Mouse (Mus musculus) hindbrain, embryonic 15.5 days (tissue): Measurements from ENCODE around the gene Fbxo9. TPM values are rescaled to one million over a fixed set of nuclear protein-coding genes. Genes with fewer than 3 reads are reported as not detected.
A peak's percentile ranks its signal among the peaks of the same experiment; 100 is the strongest.

Source experiments
- ATAC-seq: fragments of 200-750 bp; cut with Nextera tagmentation; 2 replicates; pipeline ENCODE4 v1.8.0; 2017; ENCODE audit warnings: low read depth, moderate number of reproducible peaks, moderate TSS enrichment; ENCODE audit not compliant: low FRiP score
- H3K27ac ChIP-seq: fragments of 300-500 bp; sonication (generic); replicated peaks from 2 replicates; pipeline ENCODE4 v1.5.1; 2015; ENCODE audit warnings: mild to moderate bottlenecking, inconsistent platforms
- H3K27me3 ChIP-seq: fragments of 300-500 bp; sonication (generic); 2 replicates; pipeline ENCODE4 v1.6.1; 2015; ENCODE audit warnings: control low read depth, inconsistent platforms
- H3K36me3 ChIP-seq: fragments of 300-500 bp; sonication (generic); 2 replicates; pipeline ENCODE4 v1.6.1; 2015; ENCODE audit warnings: control low read depth, inconsistent platforms
- H3K4me1 ChIP-seq: fragments of 300-500 bp; sonication (generic); replicated peaks from 2 replicates; pipeline ENCODE4 v1.6.1; 2015; ENCODE audit warnings: control low read depth, inconsistent platforms
- H3K4me2 ChIP-seq: fragments of 300-500 bp; sonication (generic); 2 replicates; pipeline ENCODE4 v1.6.1; 2015; ENCODE audit warnings: moderate library complexity, mild to moderate bottlenecking, inconsistent platforms
- H3K4me3 ChIP-seq: fragments of 300-500 bp; sonication (generic); 2 replicates; pipeline ENCODE4 v1.5.1; 2015; ENCODE audit warnings: mild to moderate bottlenecking, inconsistent platforms
- H3K9ac ChIP-seq: fragments of 300-500 bp; sonication (generic); 2 replicates; pipeline ENCODE4 v1.6.1; 2015; ENCODE audit warnings: inconsistent platforms
- H3K9me3 ChIP-seq: fragments of 300-500 bp; sonication (generic); 2 replicates; pipeline ENCODE4 v1.6.1; 2016; ENCODE audit warnings: control low read depth, inconsistent platforms
- WGBS: fragments of 180-500 bp; shearing (Covaris S2); methylation state at CpG from one replicate; pipeline ENCODE4 v1.1.7; 2015; 5-methylcytosine and 5-hydroxymethylcytosine counted together
- polyA plus RNA-seq: library from polyadenylated mRNA; unstranded; fragments of >200 nt; fragmentation: Nextera tagmentation; extraction: Ambion mirVana; gene quantifications from 2 replicates; pipeline ENCODE4 v1.2.1, GENCODE M21; 2015

The Fbxo9 gene
- polyA plus RNA-seq, 1 experiment from 2014 or later, result 83.5 TPM

DNA sequence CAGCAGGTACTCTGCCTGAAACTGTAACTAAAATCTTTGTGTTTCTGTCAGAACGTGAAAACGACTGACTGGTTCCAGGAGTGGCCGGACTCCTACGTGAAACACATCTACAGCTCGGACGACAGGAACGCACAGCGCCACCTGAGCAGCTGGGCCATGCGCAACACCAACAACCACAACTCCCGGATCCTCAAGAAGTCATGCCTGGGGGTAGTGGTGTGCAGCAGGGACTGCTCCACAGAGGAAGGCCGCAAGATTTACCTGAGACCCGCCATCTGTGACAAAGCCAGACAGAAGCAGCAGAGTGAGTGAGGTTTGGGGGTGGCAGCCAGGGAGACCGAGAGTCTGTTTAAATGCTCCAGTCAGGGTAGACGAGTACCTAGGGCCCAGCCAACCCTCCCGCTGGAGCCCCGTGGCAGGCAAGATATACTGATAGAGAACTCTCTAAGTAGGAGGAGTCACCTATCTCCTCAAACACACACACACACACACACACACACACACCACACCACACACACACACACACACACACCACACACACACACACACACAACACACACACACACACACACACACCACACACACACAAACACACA, 49.2 kb downstream of the Fbxo9 start:
- ATAC-seq, result no peak
- Histone ChIP-seq H3K4me3 (no peak overlapping the region), H3K9ac (no peak overlapping the region), H3K9me3 (no peaks in the 10 kb centered on the region), H3K36me3 (no peaks in the 10 kb centered on the region), H3K27me3 (no peaks in the 10 kb centered on the region), H3K4me1 (no peaks in the 10 kb centered on the region), H3K27ac (no peak overlapping the region), H3K4me2 (no peak overlapping the region)
- 89% methylated on average over 16 of the region's 16 CpGs for WGBS

DNA sequence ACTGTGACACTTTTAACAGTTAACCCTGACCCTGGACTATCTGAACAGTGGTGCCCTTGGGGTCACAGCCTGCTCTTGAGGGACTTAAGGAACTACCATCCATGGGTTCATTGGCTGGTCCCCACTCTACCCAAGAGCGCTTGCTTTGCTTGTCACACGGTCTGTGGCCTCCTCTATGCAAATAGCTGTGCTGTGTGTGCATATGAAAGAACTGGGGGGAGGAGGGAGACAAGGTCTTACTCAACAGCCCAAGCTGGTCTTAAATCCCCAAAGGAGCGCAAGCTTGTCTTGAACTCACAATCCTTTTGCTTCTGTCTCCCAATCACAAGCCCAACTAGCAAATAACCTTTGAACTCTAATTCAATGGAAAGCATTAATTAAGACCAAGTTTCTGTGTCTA, 54.6 kb downstream of the Fbxo9 start:
- Histone ChIP-seq H3K9me3 (no peaks in the 10 kb centered on the region), H3K4me3 (no peak overlapping the region), H3K27me3 (no peaks in the 10 kb centered on the region), H3K4me2 (no peak overlapping the region), H3K9ac (no peak overlapping the region), H3K27ac (no peak overlapping the region), H3K4me1 (no peaks in the 10 kb centered on the region), H3K36me3 (no peaks in the 10 kb centered on the region)
- ATAC-seq, result no peak
- 72% methylated on average over 3 of the region's 3 CpGs for WGBS

DNA sequence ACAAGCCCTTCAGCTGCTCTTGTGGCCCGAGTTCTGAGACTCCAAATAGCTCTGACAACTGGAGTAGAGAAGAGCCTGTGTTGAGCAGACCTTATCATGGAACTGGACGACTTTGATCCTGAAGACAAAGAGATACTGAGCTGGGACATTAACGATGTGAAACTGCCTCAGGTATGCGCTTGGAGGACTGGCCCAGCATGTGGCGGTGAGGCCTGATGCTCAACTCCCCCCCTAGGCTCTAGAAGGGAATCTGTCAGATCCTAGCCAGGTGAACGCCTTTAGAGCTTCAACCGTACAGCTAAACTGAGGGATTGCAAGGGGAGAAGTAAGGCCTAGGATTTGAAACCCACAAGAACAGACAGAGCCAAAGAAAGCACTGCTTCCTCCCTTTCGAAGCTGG, 55.0 kb downstream of the Fbxo9 start:
- H3K9me3 ChIP-seq, result no peaks in the 10 kb centered on the region
- no peak overlapping the region for H3K9ac ChIP-seq
- 77% methylated on average over 8 of the region's 8 CpGs for WGBS
- H3K36me3 ChIP-seq, result no peaks in the 10 kb centered on the region
- ATAC-seq, result no peak
- no peaks in the 10 kb centered on the region for H3K27me3 ChIP-seq
- no peak overlapping the region for H3K4me2 ChIP-seq
- no peak overlapping the region for H3K4me3 ChIP-seq
- no peaks in the 10 kb centered on the region for H3K4me1 ChIP-seq
- no peak overlapping the region for H3K27ac ChIP-seq

DNA sequence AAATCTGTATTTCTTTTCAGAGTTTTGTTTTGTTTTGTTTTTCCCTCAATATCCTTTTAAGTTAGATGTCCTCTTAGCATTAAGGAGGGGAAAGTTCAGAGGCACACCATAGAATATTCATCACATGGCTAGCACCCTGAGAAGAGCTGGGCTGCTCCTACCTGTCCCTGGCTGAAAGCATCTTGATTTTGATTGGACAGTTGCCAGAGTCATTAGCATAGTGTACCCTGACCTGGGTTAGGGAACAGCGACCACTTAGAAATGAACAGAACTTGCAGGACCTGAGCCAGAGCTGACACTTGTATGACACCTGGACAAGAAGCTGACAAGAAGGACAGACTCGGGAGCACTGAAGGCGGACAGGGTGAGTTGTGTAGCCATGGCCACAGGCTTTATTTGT, 57.2 kb downstream of the Fbxo9 start, which contains the start of gene Gcm1:
Gene Gcm1 (plus strand): TSS at position 248 of the 400 bp plus-strand sequence.
- Histone ChIP-seq H3K27me3 (no peaks in the 10 kb centered on the region), H3K9ac (no peak within 1 kb of the TSS), H3K4me2 (no peak within 1 kb of the TSS), H3K4me3 (no peak within 1 kb of the TSS), H3K27ac (no peak within 1 kb of the TSS), H3K36me3 (no peaks in the 10 kb centered on the region), H3K4me1 (no peaks in the 10 kb centered on the region), H3K9me3 (no peaks in the 10 kb centered on the region)
- ATAC-seq, result no peak
- 58% methylated on average over 3 of the region's 3 CpGs for WGBS

DNA sequence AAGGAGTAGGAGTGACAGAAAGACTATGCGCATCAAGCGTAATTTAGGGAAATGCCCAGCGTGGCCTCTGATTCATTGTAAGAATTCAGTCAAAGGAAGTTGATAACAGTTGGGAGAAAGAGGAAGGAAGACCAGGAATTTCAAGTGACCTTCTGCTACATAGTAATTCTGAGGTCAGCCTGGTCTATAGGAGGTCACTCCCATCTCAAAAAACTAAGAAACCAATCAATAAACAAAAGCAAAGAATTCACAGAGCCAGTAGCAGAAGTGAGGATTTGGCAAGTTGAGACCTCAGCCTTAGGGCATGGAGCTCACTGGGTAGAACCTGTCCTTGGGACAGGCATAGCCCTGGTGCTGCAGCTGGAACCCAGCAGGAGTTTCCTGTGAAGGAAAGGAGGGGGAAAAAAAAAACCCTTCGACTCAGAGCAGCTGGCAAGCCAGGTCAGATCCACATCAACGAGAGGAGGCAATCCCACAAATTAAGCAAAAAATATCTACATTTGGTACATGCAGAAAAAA, 58.4 kb downstream of the Fbxo9 start:
- Histone ChIP-seq H3K27ac (no peak overlapping the region), H3K9me3 (no peaks in the 10 kb centered on the region), H3K4me1 (no peaks in the 10 kb centered on the region), H3K36me3 (no peaks in the 10 kb centered on the region), H3K4me2 (no peak overlapping the region), H3K27me3 (no peaks in the 10 kb centered on the region), H3K9ac (no peak overlapping the region), H3K4me3 (no peak overlapping the region)
- no peak for ATAC-seq
- WGBS, result 56% methylated on average over 5 of the region's 5 CpGs

DNA sequence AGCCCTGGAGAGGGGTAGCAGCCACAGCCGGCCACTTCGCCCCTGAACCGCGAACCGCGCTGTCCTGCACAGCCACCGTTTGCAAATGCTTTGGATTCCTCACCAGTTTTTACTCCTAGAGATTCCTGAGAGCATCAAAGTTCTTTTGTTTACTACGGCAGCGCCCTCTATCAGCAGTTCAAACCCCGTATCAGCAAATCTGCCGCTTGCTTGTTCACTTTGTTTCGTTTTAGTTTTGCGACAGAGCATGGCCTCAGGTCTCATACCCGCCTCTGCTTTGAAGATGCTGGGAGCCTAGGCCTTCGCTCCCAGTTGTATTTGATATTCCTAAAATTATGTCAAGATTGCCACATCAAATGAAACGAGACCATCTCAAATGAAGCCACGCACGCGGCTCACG, 62.1 kb downstream of the Fbxo9 start:
- no peak overlapping the region for H3K4me3 ChIP-seq
- no peaks in the 10 kb centered on the region for H3K36me3 ChIP-seq
- no peak overlapping the region for H3K27ac ChIP-seq
- 51% methylated on average over 20 of the region's 20 CpGs for WGBS
- ATAC-seq, result no peak
- H3K9ac ChIP-seq, result no peak overlapping the region
- H3K9me3 ChIP-seq, result no peaks in the 10 kb centered on the region
- no peaks in the 10 kb centered on the region for H3K27me3 ChIP-seq
- H3K4me2 ChIP-seq, result no peak overlapping the region
- no peaks in the 10 kb centered on the region for H3K4me1 ChIP-seq

DNA sequence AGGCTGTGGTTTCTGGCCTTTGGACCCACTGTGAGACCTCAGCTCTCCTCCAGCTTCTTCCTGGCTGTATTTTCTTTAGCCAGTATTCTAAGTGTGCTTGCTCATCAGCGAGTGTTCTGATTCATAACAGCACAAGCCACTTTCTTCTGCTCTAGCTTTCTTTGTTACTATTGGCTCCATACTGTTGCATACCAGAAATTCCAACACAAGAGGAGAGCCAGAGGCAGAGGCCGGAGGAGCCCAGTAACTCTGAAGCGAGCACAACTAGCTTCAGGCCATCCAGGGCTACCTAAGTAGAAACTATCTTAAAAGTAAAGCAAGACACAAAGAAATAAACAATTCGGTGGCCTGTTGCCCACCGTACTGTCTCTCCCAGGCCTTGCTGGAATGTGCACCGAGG, 63.7 kb downstream of the Fbxo9 start:
- no peak overlapping the region for H3K27ac ChIP-seq
- no peaks in the 10 kb centered on the region for H3K4me1 ChIP-seq
- WGBS, result 76% methylated on average over 6 of the region's 6 CpGs
- no peaks in the 10 kb centered on the region for H3K9me3 ChIP-seq
- ATAC-seq, result no peak
- no peak overlapping the region for H3K4me2 ChIP-seq
- H3K9ac ChIP-seq, result no peak overlapping the region
- H3K27me3 ChIP-seq, result no peaks in the 10 kb centered on the region
- no peaks in the 10 kb centered on the region for H3K36me3 ChIP-seq
- H3K4me3 ChIP-seq, result no peak overlapping the region

DNA sequence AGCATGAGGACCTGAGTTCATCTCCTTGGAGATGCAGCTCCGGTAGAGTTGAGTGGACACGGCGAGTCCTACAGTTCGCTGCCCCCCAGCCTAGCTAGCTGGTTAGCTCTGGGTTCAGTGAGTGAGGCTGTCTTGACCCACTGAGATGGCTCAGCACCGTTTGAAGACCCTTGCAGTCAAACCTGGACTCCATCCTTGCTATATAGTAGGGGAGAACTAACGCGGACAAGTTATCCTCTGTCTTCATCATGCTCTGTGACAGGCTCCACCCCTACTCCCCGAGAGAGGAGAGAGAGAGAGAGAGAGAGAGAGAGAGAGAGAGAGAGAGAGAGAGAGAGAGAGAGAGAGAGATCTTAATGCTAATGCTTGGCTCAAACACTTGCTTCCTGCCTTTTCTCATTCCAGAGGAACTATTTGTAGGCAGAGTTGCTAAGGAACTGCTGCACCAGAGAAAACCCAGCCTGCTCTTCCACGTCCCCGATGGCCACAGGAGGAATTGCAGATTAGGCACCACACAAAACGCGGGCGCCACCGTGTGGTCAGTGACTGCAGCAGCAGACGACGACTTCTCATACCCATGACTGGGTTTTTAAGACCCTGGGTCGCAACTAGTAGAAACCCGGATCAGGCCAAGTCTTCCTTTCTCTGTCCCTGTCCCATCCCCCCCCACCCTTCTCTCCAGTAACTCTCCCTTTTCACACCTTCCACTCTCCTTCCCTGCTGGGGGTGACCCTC, 69.9 kb downstream of the Fbxo9 start:
- no peak overlapping the region for H3K4me3 ChIP-seq
- ATAC-seq, result peak; percentile 74; the same call in 1 of the 2 replicates
- no peaks in the 10 kb centered on the region for H3K9me3 ChIP-seq
- no peak overlapping the region for H3K27ac ChIP-seq
- H3K36me3 ChIP-seq, result no peaks in the 10 kb centered on the region
- no peaks in the 10 kb centered on the region for H3K27me3 ChIP-seq
- H3K4me1 ChIP-seq, result no peaks in the 10 kb centered on the region
- no peak overlapping the region for H3K4me2 ChIP-seq
- 40% methylated on average over 18 of the region's 18 CpGs for WGBS
- no peak overlapping the region for H3K9ac ChIP-seq

- 90% methylated on average over 8 of the region's 8 CpGs for WGBS
- Histone ChIP-seq H3K9ac (no peak overlapping the region), H3K4me2 (no peak overlapping the region), H3K9me3 (no peaks in the 10 kb centered on the region), H3K36me3 (no peaks in the 10 kb centered on the region), H3K4me1 (no peaks in the 10 kb centered on the region), H3K4me3 (no peak overlapping the region), H3K27ac (no peak overlapping the region), H3K27me3 (no peaks in the 10 kb centered on the region)
- no peak for ATAC-seq
These were observed 73.0 kb downstream of the Fbxo9 start for GRCm38 (mm10) chr9:78035831-78036230.

- Histone ChIP-seq H3K9me3 (no peaks in the 10 kb centered on the region), H3K27me3 (no peaks in the 10 kb centered on the region), H3K4me1 (no peaks in the 10 kb centered on the region), H3K4me2 (no peak overlapping the region), H3K27ac (no peak overlapping the region), H3K9ac (no peak overlapping the region), H3K4me3 (no peak overlapping the region), H3K36me3 (no peaks in the 10 kb centered on the region)
- 85% methylated on average over 5 of the region's 5 CpGs for WGBS
- no peak for ATAC-seq
These were observed 73.6 kb downstream of the Fbxo9 start for GRCm38 (mm10) chr9:78035296-78035695.

GRCm38 (mm10) chr9:78032930-78033329, 75.9 kb downstream of the Fbxo9 start:
- no peaks in the 10 kb centered on the region for H3K4me1 ChIP-seq
- no peaks in the 10 kb centered on the region for H3K9me3 ChIP-seq
- no peak overlapping the region for H3K27ac ChIP-seq
- H3K36me3 ChIP-seq, result no peaks in the 10 kb centered on the region
- no peak overlapping the region for H3K4me2 ChIP-seq
- no peaks in the 10 kb centered on the region for H3K27me3 ChIP-seq
- no peak for ATAC-seq
- no peak overlapping the region for H3K9ac ChIP-seq
- no peak overlapping the region for H3K4me3 ChIP-seq
- 93% methylated on average over 4 of the region's 4 CpGs for WGBS
